Mouse (Mus musculus) embryo, embryonic 9.5 days (tissue): ENCODE measurements around the gene Gm4027.
"Not testable (repeated sequence)": the region's sequence is repeated elsewhere in the genome, so short reads cannot be mapped to it uniquely, and the experiment has no call there.

Experiments used
- DNase-seq: peaks from one replicate; pipeline ENCODE4 v3.0.0-alpha.2; 2017; ENCODE audit errors: extremely low spot score

Gene Gm4027

DNA sequence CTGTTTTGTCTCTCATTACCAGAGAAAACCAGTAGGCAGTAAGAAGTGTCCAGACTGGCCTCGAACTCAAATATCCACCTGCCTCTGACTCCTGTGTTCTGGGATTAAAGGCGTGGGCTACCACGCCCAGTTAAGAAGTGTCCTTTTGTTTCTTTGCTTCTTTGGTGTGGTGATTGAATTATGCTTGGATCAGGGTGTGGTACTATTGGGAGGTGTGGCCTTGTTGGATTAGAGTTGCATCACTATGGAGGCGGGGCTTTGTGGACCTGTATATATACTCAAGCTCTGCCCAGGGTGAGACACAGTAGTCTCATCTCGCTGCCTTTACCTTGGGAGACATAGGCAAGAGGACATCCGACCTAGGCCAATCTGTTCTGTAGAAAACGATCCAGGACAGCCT is at the start of gene Gm4027:
Gm4027 (plus strand) TSS at position 301 of the 400 bp plus-strand sequence.
- DNase-seq: not testable (repeated sequence)

- DNase-seq: not testable (repeated sequence)
These were observed 17.3 kb upstream of the Gm4027 start for GRCm38 (mm10) chr12:87601388-87601787.

- DNase-seq: not testable (repeated sequence)
These were observed 16.3 kb upstream of the Gm4027 start, which contains the start of gene Oog1 for GRCm38 (mm10) chr12:87602388-87602787. Gene Oog1, plus strand, starts transcription at chr12:87602688.

DNA sequence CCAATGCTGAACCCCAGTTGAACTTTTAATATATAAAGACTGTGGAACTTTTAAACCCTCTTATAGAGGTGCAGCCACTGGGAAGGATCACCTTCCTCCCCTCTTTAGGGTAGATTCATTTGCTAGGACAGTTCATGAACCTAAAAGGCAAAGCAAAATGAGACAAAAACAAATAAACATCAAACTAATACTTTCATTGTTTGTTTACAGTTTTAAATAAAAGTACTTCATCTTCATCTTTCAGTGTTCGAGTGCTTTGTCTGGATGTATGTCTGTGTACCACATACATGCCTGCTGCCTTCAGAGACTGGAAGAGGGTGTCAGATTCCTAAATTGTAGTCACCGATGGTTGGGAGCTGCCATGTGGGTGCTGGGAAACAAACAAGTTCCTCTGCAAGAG is 25.9 kb downstream of the Gm4027 start, which contains the start of gene Gm16381:
Gm16381 (minus strand) TSS at position 101 of the 400 bp plus-strand sequence.
- not testable (repeated sequence) for DNase-seq

GRCm38 (mm10) chr12:87652916-87653703 is 34.4 kb downstream of the Gm4027 start:
- not testable (repeated sequence) for DNase-seq
